Mouse (Mus musculus) induced T-regulatory cell, adult 2 months (primary cell): ENCODE data around the gene Kctd15.

Experiments
- DNase-seq: peaks from one replicate; pipeline ENCODE4 v3.0.0-alpha.2; 2012; ENCODE audit warnings: low read depth

The Kctd15 gene

DNA sequence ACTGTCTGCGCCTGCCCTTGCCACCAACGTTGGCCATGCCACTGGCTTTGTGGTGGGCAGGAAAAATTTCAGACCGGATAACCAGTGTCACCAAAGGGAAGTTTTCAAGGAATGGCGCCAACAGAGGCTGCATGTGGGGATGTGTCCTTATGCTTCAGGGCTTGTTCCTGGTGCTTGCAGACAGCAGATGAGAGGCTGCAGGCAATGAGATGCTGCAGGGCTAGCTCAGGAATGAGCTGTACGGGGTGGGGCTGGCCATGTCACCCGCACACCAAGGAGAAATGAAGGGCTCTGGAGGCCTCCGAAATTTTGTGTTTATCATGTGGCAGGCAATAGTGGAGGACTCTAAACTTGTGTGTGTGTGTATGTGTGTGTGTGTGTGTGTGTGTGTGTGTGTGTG, 6.6 kb upstream of the Kctd15 start:
- DNase-seq: no peak

DNA sequence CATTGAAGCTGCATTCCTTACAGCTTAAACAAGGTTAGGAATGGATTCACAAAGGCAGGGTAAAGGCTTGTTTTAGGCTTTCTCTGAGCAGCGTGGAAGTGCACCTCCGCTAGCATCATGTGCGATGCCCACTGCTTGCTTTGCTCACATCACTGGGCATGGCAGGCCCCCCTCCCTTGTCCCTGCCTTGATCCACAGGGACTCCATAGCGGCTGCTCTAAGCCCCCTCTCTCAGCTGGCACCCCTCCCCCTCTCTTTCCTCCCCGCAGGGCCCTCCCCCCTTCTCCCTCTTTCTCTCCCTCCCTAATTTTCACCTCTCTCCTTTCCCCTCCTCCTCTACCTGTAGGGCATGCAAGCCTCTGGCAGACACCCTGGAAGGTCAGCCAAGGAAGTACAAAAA, 5.7 kb upstream of the Kctd15 start:
- DNase-seq: no peak

DNA sequence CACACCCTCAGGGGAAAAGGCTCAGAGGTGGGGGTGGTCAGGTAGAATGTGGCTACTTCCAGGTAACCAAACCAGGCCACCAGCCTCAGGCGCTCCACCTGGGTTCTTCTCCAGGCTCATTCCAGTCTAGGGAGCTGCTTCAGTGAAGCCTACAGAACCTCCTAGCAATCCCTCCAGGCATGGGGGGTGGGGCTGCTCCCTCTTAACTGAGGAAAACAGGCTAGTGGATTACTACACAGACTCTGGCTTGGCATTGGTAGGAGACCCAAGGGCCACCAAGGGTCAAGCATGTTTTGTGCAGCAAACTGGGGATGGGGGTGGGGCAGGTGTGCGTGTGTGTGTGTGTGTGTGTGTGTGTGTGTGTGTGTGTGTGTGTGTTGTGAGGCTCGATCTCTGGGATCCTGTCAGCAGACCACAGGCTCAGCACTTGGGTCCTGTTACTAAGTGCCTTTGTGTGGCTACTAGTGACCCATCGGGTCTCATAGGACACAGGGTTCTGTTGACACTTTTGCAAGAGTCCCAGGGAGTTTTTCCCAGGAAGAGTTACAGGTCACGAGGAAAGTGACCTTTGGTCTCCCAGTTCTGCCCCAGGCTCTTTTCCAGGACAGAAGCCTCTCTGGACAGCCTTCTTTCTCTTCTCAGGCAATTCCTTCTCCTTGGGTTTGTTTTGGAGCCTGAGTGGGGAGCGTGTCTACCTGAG, 3.0 kb upstream of the Kctd15 start:
- DNase-seq: no peak

DNA sequence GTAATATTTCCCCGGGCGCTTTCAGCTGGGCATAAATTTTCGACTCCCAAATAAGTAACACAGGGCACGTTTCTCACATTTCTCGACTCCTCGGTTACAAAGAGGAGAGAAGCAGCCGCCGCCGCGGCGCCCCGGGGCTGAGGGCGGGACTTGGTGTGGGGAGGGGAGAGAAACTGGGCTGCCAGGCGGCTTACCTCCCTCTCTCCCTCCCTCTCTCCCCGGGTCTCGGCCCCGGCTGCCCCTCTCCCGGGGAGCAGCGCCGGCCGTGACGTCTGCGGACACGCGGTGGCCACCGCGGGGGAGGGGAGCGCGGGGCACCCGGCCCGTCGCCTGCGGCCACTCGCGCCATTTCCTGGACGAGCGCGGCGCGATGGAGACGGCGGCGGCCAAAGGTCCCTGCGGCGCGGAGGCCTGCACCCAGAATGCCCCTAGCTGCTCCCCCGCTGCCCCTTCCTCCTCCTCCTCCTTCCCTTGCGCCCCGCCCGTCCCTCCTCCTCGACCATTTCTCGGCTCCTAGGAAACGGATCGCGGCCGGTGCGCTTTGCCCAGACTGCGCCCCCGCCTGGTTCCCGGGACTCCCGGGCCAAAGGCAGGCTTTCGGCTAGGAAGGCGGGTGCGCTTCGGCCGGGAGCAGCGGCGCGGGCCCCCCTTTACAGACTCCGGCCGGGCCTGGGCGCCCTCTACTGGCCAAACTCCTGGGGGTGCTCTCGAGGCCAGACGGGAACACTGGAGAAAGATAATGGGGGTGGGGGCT, 1.3 kb downstream of the Kctd15 start:
- peak; percentile 48 for DNase-seq

DNA sequence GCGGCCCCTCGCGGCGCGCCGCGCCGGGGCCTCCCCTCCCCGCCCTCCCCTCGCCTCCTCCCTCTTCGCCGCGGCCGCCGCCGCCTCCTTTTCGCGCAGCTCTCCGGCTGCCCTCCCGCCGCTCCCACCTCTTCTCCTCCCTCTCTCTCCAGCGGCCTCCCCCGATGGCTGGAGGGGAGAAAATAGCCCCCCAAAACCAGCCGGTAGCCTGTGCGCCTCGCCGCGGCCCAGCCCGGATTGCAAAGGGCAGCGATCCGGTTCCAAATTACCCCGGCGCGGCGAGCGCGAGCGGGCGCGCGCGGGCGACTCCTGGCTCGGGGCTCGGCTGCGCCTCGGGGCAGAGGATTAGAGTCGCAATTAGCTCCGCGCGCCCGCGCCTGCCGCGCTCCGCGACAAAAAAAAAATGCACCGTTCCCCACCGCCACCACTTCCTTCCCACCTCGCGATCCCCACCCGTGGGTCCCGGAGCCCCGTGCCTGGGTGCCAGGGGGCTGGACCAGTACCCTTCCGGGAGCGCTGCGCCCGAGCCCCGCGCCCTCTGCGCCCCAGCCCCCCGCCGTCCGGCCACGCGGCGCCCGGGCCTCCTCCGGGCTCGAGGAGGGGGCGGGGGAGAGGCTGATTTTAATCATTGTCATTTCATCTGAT, 2.0 kb downstream of the Kctd15 start:
- DNase-seq: peak; percentile 12

DNA sequence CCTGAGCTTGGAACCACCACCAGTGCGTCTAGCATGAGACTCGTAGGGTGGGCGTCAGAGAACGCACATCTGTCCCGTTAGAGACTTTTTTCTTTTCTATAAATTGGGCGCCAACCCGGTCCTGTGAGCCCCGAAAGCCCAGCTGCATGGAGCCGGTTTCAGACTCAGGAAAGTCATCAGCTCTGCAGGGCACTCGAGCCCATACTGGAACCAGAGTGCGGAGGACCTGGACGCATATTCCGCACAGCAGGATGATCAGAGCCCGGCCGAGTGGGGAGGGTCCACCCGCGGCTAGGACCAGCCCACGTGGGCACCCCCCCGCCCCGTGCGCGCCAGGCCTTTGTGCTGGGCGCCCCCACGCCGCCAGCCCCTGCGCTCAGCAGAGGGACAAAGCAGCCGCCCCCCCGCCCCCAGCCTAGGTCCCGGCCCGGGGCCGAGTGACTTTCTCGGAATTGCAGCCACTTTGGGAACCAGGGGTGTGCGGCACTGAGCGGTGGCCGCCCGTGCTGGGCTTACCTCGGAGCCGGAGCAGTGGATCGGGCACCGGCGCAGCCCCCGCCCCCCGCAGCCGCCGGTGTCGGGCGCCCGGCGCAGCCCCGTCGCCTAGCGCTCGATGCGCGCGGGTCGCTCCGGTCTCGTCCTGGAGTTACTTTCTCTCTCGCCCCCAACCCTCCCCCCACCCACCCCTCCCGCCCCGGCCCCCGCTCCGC, 2.6 kb downstream of the Kctd15 start:
- no peak for DNase-seq

DNA sequence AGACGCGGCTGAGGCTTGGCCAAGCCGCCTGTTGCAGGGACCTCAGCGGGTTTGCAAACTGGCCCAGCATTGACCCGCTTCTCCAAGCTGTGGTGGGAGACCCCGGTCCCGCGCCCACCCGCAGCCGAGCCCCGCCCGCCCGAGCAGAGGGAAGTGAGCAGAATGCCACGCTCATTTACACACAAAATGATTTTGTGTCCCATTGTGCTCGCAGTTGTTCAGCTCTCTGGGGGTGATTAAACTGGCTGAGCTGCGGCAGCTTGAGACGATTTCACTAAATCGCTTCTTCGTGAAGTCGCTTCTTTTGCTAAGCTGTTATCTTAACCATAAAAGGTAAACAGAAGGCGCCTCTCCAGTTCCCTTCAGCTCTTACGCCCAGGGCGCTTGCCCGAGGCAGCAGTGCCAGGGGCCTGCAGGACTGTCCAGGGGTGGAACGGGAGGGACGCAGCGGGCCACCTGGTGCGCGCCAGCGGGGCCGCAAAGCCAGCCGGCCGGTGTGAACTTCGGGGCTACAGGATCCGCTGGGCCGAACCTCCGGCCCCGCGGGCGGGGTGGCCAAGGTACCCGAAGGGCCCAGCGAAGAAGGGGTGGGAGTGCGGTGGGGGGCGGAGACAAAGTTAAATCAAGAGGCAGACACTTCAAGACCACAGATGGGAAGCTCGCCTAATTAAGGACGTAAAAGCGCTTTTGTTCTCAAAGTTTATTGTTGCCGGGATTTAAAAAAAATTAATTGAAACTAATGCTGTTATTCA, 3.6 kb downstream of the Kctd15 start:
- no peak for DNase-seq

DNA sequence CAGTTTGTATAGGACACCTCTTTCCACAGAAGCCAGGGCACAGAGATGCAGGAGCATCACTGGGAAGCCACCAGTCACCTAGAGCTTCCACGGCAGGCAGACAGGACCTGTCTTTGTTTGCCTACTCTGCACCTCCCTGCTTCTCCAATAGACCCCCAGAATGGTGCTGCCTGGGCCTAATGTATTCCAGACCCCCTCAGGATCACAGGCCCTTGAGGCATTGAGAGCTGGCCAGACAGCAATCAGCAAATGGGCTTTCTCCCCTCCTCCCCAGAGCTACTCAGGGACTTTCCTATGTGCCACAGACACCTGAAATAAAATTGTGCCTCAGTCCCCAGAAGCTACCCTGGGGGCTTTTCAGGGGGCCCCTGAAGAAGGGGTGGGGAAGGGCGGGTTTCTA, 5.2 kb downstream of the Kctd15 start:
- no peak for DNase-seq

DNA sequence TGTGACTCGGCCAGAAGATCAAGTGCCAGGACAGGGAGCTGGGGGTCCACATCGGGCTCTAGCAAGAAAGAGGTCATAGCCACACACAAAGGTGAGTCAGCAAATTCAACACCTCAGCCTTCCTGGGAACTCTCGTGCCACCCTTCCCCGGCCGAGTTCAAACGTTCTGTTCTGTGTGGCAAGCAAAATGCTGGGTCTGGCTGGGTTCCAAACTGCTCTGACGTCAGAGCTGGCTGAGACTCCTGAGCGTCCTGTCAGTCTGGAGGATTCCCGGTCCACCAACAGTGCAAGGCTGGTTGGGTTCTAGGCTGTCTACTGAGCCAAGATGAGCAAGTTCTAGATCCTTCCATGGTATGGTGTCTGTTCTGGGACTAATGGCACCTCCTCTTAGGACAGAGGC, 9.5 kb downstream of the Kctd15 start:
- DNase-seq: no peak

DNA sequence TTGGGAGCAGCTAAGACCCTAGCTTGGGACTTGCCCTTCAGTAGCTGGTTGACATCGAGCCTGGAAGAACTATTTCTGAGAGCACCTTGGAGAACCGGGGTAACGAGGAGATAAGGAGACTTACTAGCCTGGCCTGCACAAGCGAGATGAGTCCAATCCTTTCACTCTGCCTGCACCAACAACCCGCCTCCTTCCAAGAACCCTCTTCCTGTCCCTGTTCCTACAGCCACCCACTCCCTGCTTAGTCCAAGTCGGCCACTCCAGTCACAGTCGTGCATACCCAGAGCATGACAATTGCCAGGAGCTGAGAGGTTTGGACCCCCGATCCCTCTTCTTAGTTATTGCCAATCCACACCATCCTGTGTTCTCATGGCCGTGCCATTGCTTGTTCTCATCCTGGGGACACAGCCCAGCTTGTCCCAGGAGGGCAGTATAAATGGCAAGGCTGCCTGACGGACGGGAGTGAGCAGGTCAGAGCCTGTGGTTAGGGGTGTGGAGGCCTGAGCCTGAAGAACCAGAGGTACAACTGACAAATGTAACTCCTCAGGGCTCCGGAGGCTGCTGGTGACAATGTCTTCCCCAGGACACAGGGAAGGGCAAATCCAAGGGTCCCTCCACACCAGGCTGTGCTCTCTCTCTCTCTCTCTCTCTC, 10.3 kb downstream of the Kctd15 start:
- no peak for DNase-seq

DNA sequence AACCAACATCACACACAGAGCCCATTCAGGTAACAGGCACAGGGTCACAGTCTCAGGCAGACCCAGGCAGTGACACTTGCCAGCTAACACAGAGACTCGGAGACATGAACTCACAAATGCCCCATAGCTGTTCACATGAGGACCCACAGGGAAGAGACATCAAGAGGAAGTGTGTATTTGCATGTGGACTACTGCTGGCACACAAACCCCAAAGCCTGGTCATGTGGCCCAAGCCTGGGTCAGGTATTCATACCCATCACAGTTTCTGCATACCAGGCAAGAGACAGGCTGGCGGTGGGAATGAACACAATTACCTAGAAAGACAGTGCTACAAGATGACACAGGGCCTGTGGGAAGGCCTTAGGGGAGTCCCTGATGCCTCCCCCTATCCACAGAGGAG, 10.9 kb downstream of the Kctd15 start:
- no peak for DNase-seq

DNA sequence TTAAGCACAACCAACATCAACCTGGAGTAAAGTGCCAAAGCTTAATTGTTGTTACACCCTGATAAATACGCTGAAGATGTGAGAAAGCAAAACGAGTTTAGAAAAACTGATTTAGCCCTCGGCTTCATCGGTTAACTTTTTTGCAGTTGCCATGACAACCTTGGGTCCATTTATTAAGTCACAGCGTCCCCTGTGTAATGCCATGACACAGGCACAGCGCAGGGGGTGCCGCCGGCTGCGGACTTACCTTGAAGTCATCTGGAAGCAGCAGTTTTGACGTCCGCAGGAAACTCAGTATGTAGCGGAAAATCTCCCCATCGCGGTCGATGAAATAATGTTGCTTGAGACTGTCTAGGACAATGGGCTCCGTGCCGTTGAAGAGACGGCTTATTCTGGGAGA, 11.9 kb downstream of the Kctd15 start:
- DNase-seq: no peak

DNA sequence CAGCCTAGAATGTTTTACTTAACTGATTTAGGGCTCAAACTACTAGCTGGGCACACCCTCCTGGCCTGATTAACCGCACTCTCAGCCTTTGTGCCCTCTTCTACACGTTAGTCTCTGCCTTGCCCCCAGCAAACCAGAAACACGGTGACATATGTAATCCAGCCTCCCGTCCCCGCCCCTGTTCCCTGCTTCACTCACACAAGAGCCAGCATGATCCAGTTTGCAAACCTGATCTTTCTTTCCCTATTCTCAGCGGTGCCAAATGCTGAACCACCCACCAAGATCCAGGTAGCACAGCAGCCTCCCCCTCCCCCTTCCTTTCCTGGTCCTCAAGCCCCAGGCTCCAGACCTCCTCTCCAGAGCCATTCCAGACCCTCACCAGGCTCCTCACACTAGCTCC, 13.2 kb downstream of the Kctd15 start:
- no peak for DNase-seq

DNA sequence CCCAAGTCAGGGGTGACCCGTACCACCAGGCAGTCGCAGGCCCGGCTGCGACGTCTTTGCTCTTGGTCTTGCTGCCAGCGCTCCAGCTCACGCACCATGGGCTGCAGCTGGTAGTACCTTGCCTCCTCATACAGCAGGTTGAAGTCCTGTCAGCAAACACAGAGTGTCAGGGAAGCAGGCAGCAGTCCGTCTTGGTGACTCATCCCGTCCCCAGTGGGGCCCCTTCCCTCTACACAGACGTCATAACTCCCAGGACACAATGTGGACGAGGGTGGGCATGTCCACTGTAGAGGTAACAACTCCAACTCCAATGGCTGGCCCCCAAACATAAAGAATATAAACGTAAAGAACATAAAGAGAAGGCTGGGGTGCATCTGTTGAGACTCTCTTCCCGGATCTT, 14.6 kb downstream of the Kctd15 start:
- no peak for DNase-seq

DNA sequence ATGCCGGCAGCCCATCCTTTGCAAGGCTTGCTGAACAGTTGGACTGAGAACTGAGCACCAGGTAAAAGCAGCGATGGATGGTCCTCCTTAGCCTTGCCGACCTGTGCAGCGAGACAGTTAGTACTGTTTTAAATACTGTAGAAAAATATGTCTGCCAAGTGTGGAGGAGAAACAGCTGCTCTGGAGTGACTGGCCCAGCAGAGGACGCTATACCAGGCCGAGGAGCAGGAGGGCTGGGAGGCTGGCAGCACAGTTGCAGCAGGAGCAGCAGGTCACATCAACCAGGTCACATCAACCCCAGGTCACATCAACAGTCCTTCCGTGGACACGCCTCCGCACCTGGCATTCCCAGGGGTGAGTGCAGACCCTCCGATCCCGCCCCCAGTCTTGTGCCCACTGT, 16.7 kb downstream of the Kctd15 start:
- DNase-seq: no peak

DNA sequence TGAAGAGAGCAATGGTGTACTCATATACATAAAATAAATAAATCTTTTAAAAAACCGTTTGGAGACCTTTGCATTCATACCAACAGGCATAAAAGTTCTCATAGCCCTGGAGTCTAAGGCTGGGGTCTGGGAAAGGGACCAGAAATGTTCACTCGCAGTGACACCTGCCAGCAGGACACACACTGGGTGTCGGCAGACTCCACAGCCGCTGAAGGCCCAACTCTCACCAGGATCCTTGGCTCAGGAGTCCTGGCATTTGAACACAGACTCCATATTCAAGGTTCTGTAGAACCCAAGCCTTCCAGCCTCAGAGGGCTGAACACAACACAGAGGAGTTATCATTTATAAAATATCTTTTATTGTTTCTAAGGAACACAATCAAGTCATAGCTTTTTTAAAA, 19.9 kb downstream of the Kctd15 start:
- DNase-seq: no peak

DNA sequence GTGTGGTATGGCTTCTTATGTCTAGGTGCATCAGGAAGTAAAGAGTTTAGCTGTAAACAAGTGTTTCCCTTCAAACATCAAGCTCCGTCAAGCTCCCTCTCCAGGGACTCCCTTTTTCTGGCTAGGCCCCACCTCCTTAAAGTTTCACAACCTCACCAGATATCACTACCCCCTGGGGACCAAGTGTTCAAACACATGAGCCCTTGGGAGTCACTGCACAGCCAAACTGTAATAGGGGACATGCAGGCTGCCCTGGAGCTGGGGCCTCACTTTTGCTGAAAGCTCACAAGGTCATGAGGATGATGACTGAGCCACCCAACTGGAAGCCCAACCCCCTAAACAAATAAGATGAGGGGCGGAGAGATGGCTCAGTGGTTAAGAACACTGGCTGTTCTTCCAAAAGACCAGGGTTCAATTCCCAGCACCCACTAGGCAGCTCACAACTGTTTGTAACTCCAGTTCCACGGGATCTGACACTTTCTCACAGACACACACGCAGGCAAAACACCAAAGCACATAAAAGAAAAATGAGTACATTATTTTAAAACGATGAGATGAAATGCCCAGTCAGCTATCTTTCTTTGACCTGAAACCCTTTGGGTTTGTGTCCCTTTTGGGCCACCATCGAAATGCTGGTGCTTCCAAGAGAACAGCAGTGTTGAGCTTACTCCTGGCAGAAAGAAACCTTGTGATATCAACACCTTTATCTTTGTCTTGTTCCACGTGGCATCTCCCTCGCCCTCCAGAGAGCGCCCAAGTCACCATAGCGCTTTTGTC, 23.4 kb downstream of the Kctd15 start:
- no peak for DNase-seq

DNA sequence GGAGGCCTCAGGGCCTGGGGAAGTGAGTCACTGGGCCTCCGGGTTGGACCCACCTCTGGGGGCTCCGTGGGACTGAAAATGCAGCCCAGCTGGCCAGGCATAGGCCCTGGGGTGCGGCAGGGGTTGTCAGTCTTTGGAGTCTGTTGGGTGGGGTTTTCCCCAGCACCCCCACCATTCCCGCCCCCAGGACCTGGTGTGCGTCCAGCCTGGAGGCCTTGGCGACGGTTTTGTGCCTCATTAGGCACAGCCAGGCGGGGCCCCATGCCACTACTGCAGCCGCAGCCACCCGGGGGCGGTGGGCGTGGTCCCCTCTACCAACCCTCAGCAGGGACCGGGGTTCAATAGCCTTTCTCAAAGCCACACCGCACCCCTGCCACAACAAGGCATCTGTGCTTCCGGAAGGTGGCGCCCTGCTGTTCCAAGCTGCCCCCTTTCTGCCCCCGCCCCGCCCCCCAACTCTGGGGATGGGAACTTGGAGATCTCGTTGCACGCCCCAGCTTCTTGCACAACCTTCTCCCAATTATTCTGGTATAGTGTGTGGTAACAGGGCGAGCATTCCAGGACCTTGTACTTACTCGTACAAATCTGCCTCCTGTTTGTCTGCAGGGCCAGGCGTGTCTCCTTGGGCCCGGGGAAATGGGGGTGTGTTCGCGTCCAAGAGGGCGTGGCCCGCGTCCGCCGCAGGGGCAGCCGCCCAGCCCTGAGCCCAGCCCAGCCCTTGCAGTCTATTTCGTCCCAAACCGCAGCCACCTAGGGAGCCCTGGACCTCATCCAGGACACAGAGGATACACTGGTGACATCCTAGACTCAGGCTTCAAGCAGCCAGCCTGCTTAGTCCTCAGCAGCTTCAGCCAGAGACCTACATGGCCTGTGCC, 26.1 kb downstream of the Kctd15 start:
- peak; percentile 35 for DNase-seq

DNA sequence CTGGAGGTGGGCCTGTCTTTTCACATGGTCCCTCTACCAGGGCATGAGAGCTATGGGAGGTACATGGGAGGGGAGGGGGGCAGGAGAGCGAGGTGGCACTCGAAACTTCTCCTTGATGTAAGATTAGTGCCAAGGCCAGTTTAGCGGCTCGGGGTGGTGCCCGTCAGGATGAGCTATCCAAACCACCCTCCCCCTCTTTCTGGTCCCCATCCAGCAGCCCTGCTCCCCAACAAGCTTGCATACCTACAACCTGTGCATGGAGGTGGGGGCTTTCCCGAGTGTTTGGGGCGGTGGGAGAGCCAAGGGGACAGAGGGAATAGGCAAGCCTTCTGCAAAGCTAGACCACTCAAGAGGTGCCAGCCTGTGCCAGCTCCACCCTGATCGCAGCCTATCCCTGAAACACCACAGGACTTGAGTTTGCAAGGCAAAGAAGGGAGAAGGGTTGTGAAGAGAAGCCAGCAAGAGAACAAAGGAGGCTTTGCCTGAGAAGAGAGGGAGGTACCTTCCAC, 26.8 kb downstream of the Kctd15 start:
- DNase-seq: peak; percentile 3
